Mouse (Mus musculus): ENCODE measurements around the gene Zmiz2. TPM values are rescaled to one million over a fixed set of nuclear protein-coding genes. Genes with fewer than 3 reads are reported as not detected.
"Not testable (repeated sequence)": the region's sequence is repeated elsewhere in the genome, so short reads cannot be mapped to it uniquely, and the experiment has no call there.

Zmiz2 gene
- polyA plus RNA-seq, 1 experiment from 2014 or later: 22.3 TPM

DNA sequence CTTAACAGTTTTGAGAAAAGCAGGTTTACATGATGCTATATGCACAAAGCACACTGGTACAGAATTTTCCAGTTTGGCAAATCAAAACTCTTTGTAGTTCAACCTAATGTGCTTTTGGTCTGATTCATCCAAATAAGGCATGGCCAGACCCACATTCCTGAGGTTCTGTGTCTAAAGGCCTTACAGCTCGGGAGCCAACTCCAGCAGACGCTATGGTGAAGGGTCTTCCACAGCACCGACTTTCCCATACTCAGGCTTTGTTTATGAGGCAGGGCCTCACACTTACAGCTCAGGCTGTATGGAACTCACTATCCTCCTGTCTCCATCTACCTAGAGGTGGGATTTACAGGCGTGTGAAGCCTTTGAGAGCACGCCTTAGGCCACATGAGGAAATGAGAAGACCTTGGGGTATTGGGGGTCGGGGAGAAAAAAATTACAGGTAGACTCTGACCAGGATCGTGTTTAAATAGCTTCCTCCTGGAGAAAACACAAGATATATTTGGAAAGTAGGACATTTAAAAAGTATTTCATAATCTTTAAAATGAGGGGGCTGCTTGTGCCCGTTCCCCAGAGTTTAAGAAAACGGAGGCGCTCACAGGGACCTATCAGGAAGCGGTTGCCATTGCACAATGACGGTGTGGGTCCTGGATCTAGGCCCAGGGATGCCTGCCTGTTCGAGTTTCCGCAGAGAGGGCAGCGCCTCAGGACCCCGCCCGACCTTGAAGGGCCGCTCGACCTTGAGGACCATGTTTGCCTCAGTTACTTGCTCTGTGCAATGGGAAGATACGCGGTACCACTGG lies 26.1 kb downstream of the Zmiz2 start, which contains the start of gene Ppia:
TSS of gene Ppia (plus strand) at position 693 of the 800 bp plus-strand sequence.
- no peak for DNase-seq (ENCODE audit: low spot score)
- H3K4me1 ChIP-seq (replicated peaks; ENCODE audit: control insufficient read depth, insufficient read depth, low read length): peaks cover 3% of the 10 kb centered on the region
- ATAC-seq (replicated peaks; ENCODE audit: low FRiP score): peak; percentile 64; the same call in 1 of the 2 replicates

DNA sequence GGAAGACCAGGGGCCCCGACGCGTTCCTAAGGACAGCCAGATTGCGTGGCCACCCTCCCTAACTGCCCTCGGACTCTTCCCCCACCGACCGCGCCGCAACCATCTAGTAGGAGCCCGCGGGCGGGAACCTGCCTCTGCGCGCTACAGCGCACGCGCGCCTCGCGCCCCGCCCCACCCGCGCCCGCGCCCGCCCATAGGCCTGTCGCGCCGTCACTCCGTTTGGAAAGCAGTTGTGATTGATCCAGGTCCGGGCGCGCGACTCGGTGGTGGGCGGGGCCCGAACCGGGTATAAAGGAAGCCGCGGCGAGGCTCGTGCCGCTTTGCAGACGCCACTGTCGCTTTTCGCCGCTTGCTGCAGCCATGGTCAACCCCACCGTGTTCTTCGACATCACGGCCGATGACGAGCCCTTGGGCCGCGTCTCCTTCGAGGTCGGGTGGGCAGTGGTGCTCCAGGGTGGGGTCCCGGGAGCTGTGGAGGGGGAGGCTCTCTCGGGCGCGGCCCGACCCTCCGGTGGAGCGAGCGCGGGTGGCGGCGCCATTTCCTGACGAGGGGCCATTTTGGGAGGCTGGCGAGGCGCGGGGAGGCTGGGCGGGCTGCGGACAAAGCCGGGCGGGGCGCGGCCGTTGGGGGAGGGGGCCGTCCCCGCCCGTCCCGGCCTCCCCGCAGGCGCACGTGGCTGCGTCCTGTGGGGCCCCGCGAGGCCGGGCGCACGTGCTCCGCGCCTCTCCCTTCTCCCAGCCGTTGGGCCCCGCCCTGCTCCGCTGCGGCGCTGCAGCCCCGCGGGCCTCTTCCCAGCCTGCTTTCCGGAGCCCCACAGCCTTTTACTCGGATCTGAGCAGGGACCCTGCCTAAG lies 26.9 kb downstream of the Zmiz2 start:
- Histone ChIP-seq H3K27ac (ENCODE audit: low read depth, low read length) (peak overlapping the region; percentile 93), H3K27me3 (ENCODE audit: control insufficient read depth, insufficient read depth, low read length) (no peaks in the 10 kb centered on the region), H3K4me2 (ENCODE audit: low read depth, low read length, severe bottlenecking) (peak overlapping the region; percentile 67), H3K4me1 (replicated peaks; ENCODE audit: control insufficient read depth, insufficient read depth, low read length) (peaks cover 3% of the 10 kb centered on the region), H3K9ac (ENCODE audit: low read length) (peak overlapping the region; percentile 97), H3K4me3 (ENCODE audit: low read depth, low read length) (peak overlapping the region; percentile 96), H3K36me3 (ENCODE audit: control insufficient read depth, insufficient read depth, low read length) (peaks cover 5% of the 10 kb centered on the region; the same call in 1 of the 2 replicates), H3K9me3 (ENCODE audit: control insufficient read depth, low read length) (no peaks in the 10 kb centered on the region)
- ATAC-seq (replicated peaks; ENCODE audit: low FRiP score) (peak; percentile 96), DNase-seq (ENCODE audit: low spot score) (peak; percentile 100)
- WGBS: under 1% methylated on average over 96 of the region's 102 CpGs

More for the DNA sequence above, 26.1 kb downstream of the Zmiz2 start, which contains the start of gene Ppia:
- peak within 1 kb of the TSS; percentile 97 for H3K9ac ChIP-seq (ENCODE audit: low read length)
- H3K4me2 ChIP-seq (ENCODE audit: low read depth, low read length, severe bottlenecking): peak within 1 kb of the TSS; percentile 67
- WGBS: 8% methylated on average over 21 of the region's 21 CpGs
- peak within 1 kb of the TSS; percentile 96 for H3K4me3 ChIP-seq (ENCODE audit: low read depth, low read length)
- no peaks in the 10 kb centered on the region for H3K27me3 ChIP-seq (ENCODE audit: control insufficient read depth, insufficient read depth, low read length)
- H3K36me3 ChIP-seq (ENCODE audit: control insufficient read depth, insufficient read depth, low read length): peaks cover 5% of the 10 kb centered on the region; the same call in 1 of the 2 replicates
- H3K9me3 ChIP-seq (ENCODE audit: control insufficient read depth, low read length): no peaks in the 10 kb centered on the region
- peak within 1 kb of the TSS; percentile 93 for H3K27ac ChIP-seq (ENCODE audit: low read depth, low read length)

GRCm38 (mm10) chr11:6416405-6417034 lies 27.6 kb downstream of the Zmiz2 start:
- peak overlapping the region; percentile 97 for H3K9ac ChIP-seq (ENCODE audit: low read length)
- H3K4me3 ChIP-seq (ENCODE audit: low read depth, low read length): peak overlapping the region; percentile 96
- H3K27ac ChIP-seq (ENCODE audit: low read depth, low read length): peak overlapping the region; percentile 93
- H3K36me3 ChIP-seq (ENCODE audit: control insufficient read depth, insufficient read depth, low read length): peaks cover 8% of the 10 kb centered on the region; the same call in 1 of the 2 replicates
- peaks cover 3% of the 10 kb centered on the region for H3K4me1 ChIP-seq (replicated peaks; ENCODE audit: control insufficient read depth, insufficient read depth, low read length)
- peak; percentile 53 for ATAC-seq (replicated peaks; ENCODE audit: low FRiP score)
- peak overlapping the region; percentile 67 for H3K4me2 ChIP-seq (ENCODE audit: low read depth, low read length, severe bottlenecking)
- DNase-seq (ENCODE audit: low spot score): peak; percentile 90
- no peaks in the 10 kb centered on the region for H3K27me3 ChIP-seq (ENCODE audit: control insufficient read depth, insufficient read depth, low read length)
- 2% methylated on average over 30 of the region's 30 CpGs for WGBS
- no peaks in the 10 kb centered on the region for H3K9me3 ChIP-seq (ENCODE audit: control insufficient read depth, low read length)

DNA sequence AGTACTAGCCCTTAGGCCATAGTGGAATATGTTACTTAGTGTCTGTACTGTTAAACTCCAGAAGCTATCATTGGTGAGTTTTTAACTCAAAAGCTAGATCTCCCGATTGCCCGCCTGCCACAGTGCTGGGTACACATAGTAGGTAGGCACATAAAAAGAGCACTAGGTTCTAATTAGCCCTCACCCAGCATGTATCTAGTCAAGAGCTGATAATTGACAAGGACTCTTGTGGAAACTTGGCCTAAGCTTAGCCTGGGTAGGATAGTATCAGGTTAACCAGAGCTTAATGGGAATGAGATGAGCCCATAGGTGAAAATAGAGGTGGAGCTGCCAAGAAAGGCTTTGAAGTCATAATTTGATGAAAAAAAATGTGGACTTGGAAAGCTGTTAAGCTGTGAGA lies 28.2 kb downstream of the Zmiz2 start:
- peaks cover 8% of the 10 kb centered on the region; the same call in 1 of the 2 replicates for H3K36me3 ChIP-seq (ENCODE audit: control insufficient read depth, insufficient read depth, low read length)
- no peak for ATAC-seq (replicated peaks; ENCODE audit: low FRiP score)
- WGBS: 45% methylated on average over 2 of the region's 2 CpGs

GRCm38 (mm10) chr11:6417490-6417889 lies 28.6 kb downstream of the Zmiz2 start:
- H3K4me2 ChIP-seq (ENCODE audit: low read depth, low read length, severe bottlenecking): peak overlapping the region; percentile 67
- DNase-seq (ENCODE audit: low spot score) (no peak), ATAC-seq (replicated peaks; ENCODE audit: low FRiP score) (no peak)
- H3K9me3 ChIP-seq (ENCODE audit: control insufficient read depth, low read length): no peaks in the 10 kb centered on the region
- peak overlapping the region; percentile 96 for H3K4me3 ChIP-seq (ENCODE audit: low read depth, low read length)
- no peaks in the 10 kb centered on the region for H3K27me3 ChIP-seq (ENCODE audit: control insufficient read depth, insufficient read depth, low read length)
- H3K36me3 ChIP-seq (ENCODE audit: control insufficient read depth, insufficient read depth, low read length): peaks cover 8% of the 10 kb centered on the region; the same call in 1 of the 2 replicates
- no peak overlapping the region for H3K27ac ChIP-seq (ENCODE audit: low read depth, low read length)
- peaks cover 3% of the 10 kb centered on the region for H3K4me1 ChIP-seq (replicated peaks; ENCODE audit: control insufficient read depth, insufficient read depth, low read length)
- H3K9ac ChIP-seq (ENCODE audit: low read length): peak overlapping the region; percentile 97

More for the DNA sequence above, 28.2 kb downstream of the Zmiz2 start:
- Histone ChIP-seq H3K4me3 (ENCODE audit: low read depth, low read length) (peak overlapping the region; percentile 96), H3K27me3 (ENCODE audit: control insufficient read depth, insufficient read depth, low read length) (no peaks in the 10 kb centered on the region), H3K27ac (ENCODE audit: low read depth, low read length) (no peak overlapping the region), H3K4me1 (replicated peaks; ENCODE audit: control insufficient read depth, insufficient read depth, low read length) (peaks cover 3% of the 10 kb centered on the region), H3K9ac (ENCODE audit: low read length) (peak overlapping the region; percentile 97), H3K9me3 (ENCODE audit: control insufficient read depth, low read length) (no peaks in the 10 kb centered on the region), H3K4me2 (ENCODE audit: low read depth, low read length, severe bottlenecking) (peak overlapping the region; percentile 67)
- DNase-seq (ENCODE audit: low spot score): no peak

DNA sequence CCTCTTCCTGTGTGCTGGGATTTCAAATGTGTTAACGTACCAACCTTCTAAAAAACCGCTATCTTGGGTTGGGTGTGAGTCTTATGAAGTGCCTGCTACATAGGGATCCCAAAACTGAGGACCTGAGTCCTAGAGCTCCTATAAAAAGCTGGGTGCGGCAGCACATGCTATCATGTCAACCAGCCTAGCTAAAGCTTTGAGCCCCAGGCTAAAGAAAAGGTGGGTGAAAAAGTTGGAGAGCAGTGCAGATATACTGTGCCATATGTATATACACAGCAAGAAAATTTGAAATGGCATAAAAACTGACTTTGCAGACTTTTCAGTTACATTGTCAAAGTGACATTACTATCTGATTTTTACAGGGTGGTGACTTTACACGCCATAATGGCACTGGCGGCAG lies 29.9 kb downstream of the Zmiz2 start:
- 89% methylated on average over 5 of the region's 5 CpGs for WGBS
- no peaks in the 10 kb centered on the region for H3K9me3 ChIP-seq (ENCODE audit: control insufficient read depth, low read length)
- DNase-seq (ENCODE audit: low spot score) (no peak), ATAC-seq (replicated peaks; ENCODE audit: low FRiP score) (no peak)
- H3K27ac ChIP-seq (ENCODE audit: low read depth, low read length): no peak overlapping the region
- no peak overlapping the region for H3K4me3 ChIP-seq (ENCODE audit: low read depth, low read length)
- H3K9ac ChIP-seq (ENCODE audit: low read length): no peak overlapping the region
- peak overlapping the region; percentile 32; the same call in 1 of the 2 replicates for H3K4me2 ChIP-seq (ENCODE audit: low read depth, low read length, severe bottlenecking)
- peaks cover 3% of the 10 kb centered on the region for H3K4me1 ChIP-seq (replicated peaks; ENCODE audit: control insufficient read depth, insufficient read depth, low read length)
- H3K36me3 ChIP-seq (ENCODE audit: control insufficient read depth, insufficient read depth, low read length): peaks cover 8% of the 10 kb centered on the region; the same call in 1 of the 2 replicates
- no peaks in the 10 kb centered on the region for H3K27me3 ChIP-seq (ENCODE audit: control insufficient read depth, insufficient read depth, low read length)

GRCm38 (mm10) chr11:6419156-6419555 lies 30.3 kb downstream of the Zmiz2 start:
- H3K27me3 ChIP-seq (ENCODE audit: control insufficient read depth, insufficient read depth, low read length); H3K36me3 ChIP-seq (ENCODE audit: control insufficient read depth, insufficient read depth, low read length); H3K9me3 ChIP-seq (ENCODE audit: control insufficient read depth, low read length); H3K9ac ChIP-seq (ENCODE audit: low read length); H3K4me2 ChIP-seq (ENCODE audit: low read depth, low read length, severe bottlenecking); DNase-seq (ENCODE audit: low spot score); H3K4me1 ChIP-seq (replicated peaks; ENCODE audit: control insufficient read depth, insufficient read depth, low read length); ATAC-seq (replicated peaks; ENCODE audit: low FRiP score); H3K4me3 ChIP-seq (ENCODE audit: low read depth, low read length); H3K27ac ChIP-seq (ENCODE audit: low read depth, low read length): not testable (repeated sequence)
- WGBS: 67% methylated on average over 4 of the region's 4 CpGs

DNA sequence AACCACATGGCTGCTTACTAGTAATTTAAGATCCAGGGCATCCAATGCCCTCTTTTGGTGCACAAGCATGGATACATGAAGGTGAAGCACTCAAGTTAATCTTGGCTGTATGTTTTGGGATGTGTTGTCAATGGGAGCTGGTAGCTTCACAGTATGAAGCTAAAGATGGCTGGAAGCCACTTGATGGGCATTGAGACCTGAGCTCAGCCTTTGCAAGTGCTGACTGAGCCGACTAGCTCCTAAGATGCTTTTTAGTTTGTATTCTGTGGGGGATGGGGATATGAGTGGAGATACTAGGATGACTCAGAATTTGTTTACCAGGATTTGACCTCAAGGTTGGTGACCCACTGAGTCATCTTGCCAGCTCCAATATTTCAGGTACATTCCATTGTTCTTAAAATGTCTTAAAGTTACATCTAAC lies 31.4 kb downstream of the Zmiz2 start:
- no peak overlapping the region for H3K27ac ChIP-seq (ENCODE audit: low read depth, low read length)
- H3K36me3 ChIP-seq (ENCODE audit: control insufficient read depth, insufficient read depth, low read length): peaks cover 10% of the 10 kb centered on the region; the same call in 1 of the 2 replicates
- H3K4me3 ChIP-seq (ENCODE audit: low read depth, low read length): no peak overlapping the region
- no peak overlapping the region for H3K4me2 ChIP-seq (ENCODE audit: low read depth, low read length, severe bottlenecking)
- no peak overlapping the region for H3K9ac ChIP-seq (ENCODE audit: low read length)
- H3K27me3 ChIP-seq (ENCODE audit: control insufficient read depth, insufficient read depth, low read length): no peaks in the 10 kb centered on the region
- no peak for DNase-seq (ENCODE audit: low spot score)
- WGBS: 38% methylated on average over 1 of the region's 1 CpGs
- ATAC-seq (replicated peaks; ENCODE audit: low FRiP score): no peak
- no peaks in the 10 kb centered on the region for H3K4me1 ChIP-seq (replicated peaks; ENCODE audit: control insufficient read depth, insufficient read depth, low read length)
- no peaks in the 10 kb centered on the region for H3K9me3 ChIP-seq (ENCODE audit: control insufficient read depth, low read length)

Data from forebrain, embryonic 11.5 days (tissue).